Comparison of ENCODE assay signal across 13 mouse cellular contexts in genomic region chr13:45491991-45492732, GRCm38 (mm10). TPM values are rescaled to one million over a fixed set of nuclear protein-coding genes. Genes with fewer than 3 reads are reported as not detected.
DNase-seq lines count a peak whose midpoint lies in the region; ATAC-seq and TF ChIP-seq lines count a peak whose summit lies in the region.
"Had no signal": no experiment of that assay in that cellular context is flagged by ENCODE, and none has a peak within 500 bp of the region (broad histone marks: within the 10 kb centered on the region; RNA-seq: fewer than 3 reads in every experiment).

No protein-coding gene starts in this region.

- no peak overlapping the region for H3K4me3 ChIP-seq in heart, postnatal 0 days (ENCODE audit: low read depth, low read length)
- H3K4me3 ChIP-seq in heart, embryonic 12.5 days: no peak overlapping the region
- H3K4me3 ChIP-seq in ES-E14 (ENCODE audit: insufficient read depth in 1 of 2, low read depth in 1 of 2, low read length in 2 of 2, poor library complexity in 1 of 2, severe bottlenecking in 1 of 2): no peak overlapping the region
- H3K4me3 ChIP-seq in liver, embryonic 13.5 days (replicated peaks): no peak overlapping the region
- H3K4me3 ChIP-seq: heart, embryonic 13.5 days; midbrain, embryonic 13.5 days had no signal

- no peak for TF ChIP-seq EP300 in heart, postnatal 0 days (IDR thresholded peaks at IDR 0.05; ENCODE audit: low read depth)

- WGBS in heart, postnatal 0 days: 85% methylated on average over 8 of the region's 8 CpGs
- WGBS in heart, embryonic 12.5 days: 88% methylated on average over 8 of the region's 8 CpGs
- WGBS in liver, embryonic 13.5 days (ENCODE audit: insufficient replicate concordance): 72% methylated on average over 8 of the region's 8 CpGs

- H3K9me3 ChIP-seq in heart, postnatal 0 days (replicated peaks; ENCODE audit: control insufficient read depth, low read length): 0 out of 2 replicates have a peak, but pooled peaks cover 3% of the 10 kb centered on the region
- H3K9me3 ChIP-seq in heart, embryonic 12.5 days (replicated peaks): peaks cover 5% of the 10 kb centered on the region; the same call in 1 of the 2 replicates
- no peaks in the 10 kb centered on the region for H3K9me3 ChIP-seq in ES-E14 (ENCODE audit: control insufficient read depth, insufficient read depth, low read depth, low read length)
- no peaks in the 10 kb centered on the region for H3K9me3 ChIP-seq in liver, embryonic 13.5 days (replicated peaks)
- H3K9me3 ChIP-seq: heart, embryonic 13.5 days; midbrain, embryonic 13.5 days had no signal

- H3K36me3 ChIP-seq in heart, postnatal 0 days (replicated peaks; ENCODE audit: control insufficient read depth, insufficient read depth, low read length): no peaks in the 10 kb centered on the region
- no peaks in the 10 kb centered on the region for H3K36me3 ChIP-seq in heart, embryonic 12.5 days
- no peaks in the 10 kb centered on the region for H3K36me3 ChIP-seq in ES-E14 (ENCODE audit: control insufficient read depth, insufficient read depth, low read length, poor library complexity, severe bottlenecking)
- no peaks in the 10 kb centered on the region for H3K36me3 ChIP-seq in liver, embryonic 13.5 days
- H3K36me3 ChIP-seq: heart, embryonic 13.5 days; midbrain, embryonic 13.5 days had no signal

- no peak overlapping the region for H3K9ac ChIP-seq in heart, postnatal 0 days (replicated peaks; ENCODE audit: low read depth, low read length)
- no peak overlapping the region for H3K9ac ChIP-seq in heart, embryonic 12.5 days
- H3K9ac ChIP-seq in ES-E14 (ENCODE audit: insufficient read depth, low read depth, low read length, poor library complexity, severe bottlenecking): 0 out of 2 replicates have a peak overlapping the region, but pooled peaks have one; percentile 5
- no peak overlapping the region for H3K9ac ChIP-seq in liver, embryonic 13.5 days
- H3K9ac ChIP-seq: heart, embryonic 13.5 days; midbrain, embryonic 13.5 days had no signal

- H3K27me3 ChIP-seq in heart, postnatal 0 days (ENCODE audit: control insufficient read depth, insufficient read depth, low read length): no peaks in the 10 kb centered on the region
- no peaks in the 10 kb centered on the region for H3K27me3 ChIP-seq in heart, embryonic 12.5 days (replicated peaks)
- H3K27me3 ChIP-seq in liver, embryonic 13.5 days: peaks cover 4% of the 10 kb centered on the region; the same call in 1 of the 2 replicates
- H3K27me3 ChIP-seq: heart, embryonic 13.5 days; midbrain, embryonic 13.5 days had no signal

- in situ Hi-C loops in ES-E14 (cut with MboI; ENCODE audit: low sequenced_read_pairs in 2 of 2, unreplicated experiment in 2 of 2): no loop called here

- DNase-seq in heart, postnatal 0 days (ENCODE audit: low spot score): no peak
- peak; percentile 49 for DNase-seq in A20 (ENCODE audit: low read depth, low spot score)
- DNase-seq in ES-E14 (ENCODE audit: low read depth, low spot score): peak; percentile 68
- no peak for DNase-seq in liver, embryonic 13.5 days
- no peak for DNase-seq in urinary bladder, postnatal 36 days (ENCODE audit: low spot score in 2 of 2)
- DNase-seq in layer of hippocampus, postnatal 25 days (ENCODE audit: extremely low spot score in 1 of 2, low spot score in 1 of 2): no peak
- DNase-seq: adrenal gland, postnatal 14 days; kidney, postnatal 14 days; retina, postnatal 1 day had no signal

- peaks cover 6% of the 10 kb centered on the region; the same call in 1 of the 2 replicates for H3K4me1 ChIP-seq in heart, postnatal 0 days (ENCODE audit: control insufficient read depth, insufficient read depth)
- 0 out of 2 replicates have a peak, but pooled peaks cover 4% of the 10 kb centered on the region for H3K4me1 ChIP-seq in heart, embryonic 12.5 days (replicated peaks)
- H3K4me1 ChIP-seq in ES-E14 (ENCODE audit: control insufficient read depth in 2 of 2, insufficient read depth in 2 of 2, low read length in 2 of 2, poor library complexity in 1 of 2): peaks cover 2 to 3% of the 10 kb centered on the region in 2 experiments; a peak in 1 of 4 replicates
- peaks cover 23% of the 10 kb centered on the region for H3K4me1 ChIP-seq in liver, embryonic 13.5 days (replicated peaks)

- H3K27ac ChIP-seq in heart, postnatal 0 days (ENCODE audit: low read depth): no peak overlapping the region
- H3K27ac ChIP-seq in heart, embryonic 12.5 days (ENCODE audit: poor library complexity, severe bottlenecking): no peak overlapping the region
- no peak overlapping the region for H3K27ac ChIP-seq in ES-E14 (ENCODE audit: insufficient read depth, low read depth, low read length, poor library complexity, severe bottlenecking)
- H3K27ac ChIP-seq in liver, embryonic 13.5 days: no peak overlapping the region; the same call in 1 of the 2 replicates
- H3K27ac ChIP-seq: heart, embryonic 13.5 days; midbrain, embryonic 13.5 days had no signal

- no peak for ATAC-seq in heart, postnatal 0 days (ENCODE audit: insufficient read depth, low read depth)
- no peak for ATAC-seq in heart, embryonic 12.5 days (ENCODE audit: insufficient number of reproducible peaks, low FRiP score)
- ATAC-seq in liver, embryonic 13.5 days (ENCODE audit: low read depth): peak; percentile 72; the same call in 1 of the 2 replicates
- ATAC-seq: hindbrain, embryonic 16.5 days; midbrain, embryonic 13.5 days had no signal

- TF ChIP-seq CTCF in heart, postnatal 0 days (IDR thresholded peaks at IDR 0.05; ENCODE audit: low read depth): peak; percentile 18; the same call in 1 of the 2 replicates

- H3K4me2 ChIP-seq in heart, postnatal 0 days (ENCODE audit: low read depth, low read length): no peak overlapping the region
- H3K4me2 ChIP-seq in heart, embryonic 12.5 days: no peak overlapping the region
- no peak overlapping the region for H3K4me2 ChIP-seq in liver, embryonic 13.5 days
- H3K4me2 ChIP-seq: heart, embryonic 13.5 days; midbrain, embryonic 13.5 days had no signal

TF ChIP-seq in ES-E14, 5 proteins besides CTCF, POLR2A, EP300 and RAD21:
- TF ChIP-seq ZC3H11A (IDR thresholded peaks at IDR 0.05; ENCODE audit: borderline replicate concordance, low read depth, low read length) (no peak), MAFK (IDR thresholded peaks at IDR 0.05; ENCODE audit: insufficient read depth, low read depth, low read length) (no peak), CHD2 (IDR thresholded peaks at IDR 0.05; ENCODE audit: low read depth, low read length) (no peak), HCFC1 (IDR thresholded peaks at IDR 0.05; ENCODE audit: borderline replicate concordance, insufficient read depth, low read length) (no peak), ZNF384 (IDR thresholded peaks at IDR 0.05; ENCODE audit: low read depth, low read length) (no peak)

RNA-seq across cellular contexts. Expression of gene Gmpr, which starts 15.1 kb away (rescaled TPM):
- total RNA-seq in heart, postnatal 0 days (2014; rRNA removed; ENCODE audit: low replicate concordance): 195 TPM in 2 replicates
- 282 and 284 TPM in 2 replicates for polyA plus RNA-seq in heart, postnatal 0 days (2015; fragmentation: Nextera tagmentation; extraction: Ambion mirVana)
- 165 and 166 TPM in 2 replicates for polyA plus RNA-seq in heart, embryonic 12.5 days (2016; fragmentation: Nextera tagmentation; extraction: Ambion mirVana)
- total RNA-seq in ES-E14 (2012; rRNA removed): 9.6 and 9.7 TPM in 2 replicates
- 352 and 354 TPM in 2 replicates for polyA plus RNA-seq in liver, embryonic 13.5 days (2015; fragmentation: Nextera tagmentation; extraction: Ambion mirVana)
- 10 to 100 TPM; 68.7 to 71.2 TPM for total RNA-seq in layer of hippocampus, postnatal 25 days (2021)

Comparison
In these comparisons a context has a peak if more than half of its experiments do, and no peak if none do; other contexts are left out.
1. DNase-seq: peak in A20 (single experiment) and ES-E14 (single experiment); none in heart, postnatal 0 days (single experiment), liver, embryonic 13.5 days (single experiment), urinary bladder, postnatal 36 days (0 of 2) and layer of hippocampus, postnatal 25 days (0 of 2).